In genomic region chr11:89206788-89207187, GRCm38 (mm10) we compare ENCODE assay signal across 25 mouse cellular contexts.
DNase-seq lines count a peak whose midpoint lies in the region; ATAC-seq and TF ChIP-seq lines count a peak whose summit lies in the region.
"Had no signal": no experiment of that assay in that cellular context is flagged by ENCODE, and none has a peak within 500 bp of the region (broad histone marks: within the 10 kb centered on the region; RNA-seq: fewer than 3 reads in every experiment).

No protein-coding gene starts in this region.

- no peak overlapping the region for H3K4me3 ChIP-seq in kidney, adult 2 months (ENCODE audit: insufficient read depth, low read depth, low read length)
- H3K4me3 ChIP-seq: hindbrain, embryonic 13.5 days; limb, embryonic 13.5 days; liver, embryonic 12.5 days; neural tube, embryonic 15.5 days had no signal

- TF ChIP-seq CTCF in kidney, adult 2 months (conservative IDR thresholded peaks at IDR 0.05; ENCODE audit: insufficient read depth, insufficient read length, low read depth, low read length), result no peak

- 31% methylated on average over 3 of the region's 3 CpGs for WGBS in kidney, adult 2 months

- no peak overlapping the region for H3K27ac ChIP-seq in kidney, adult 2 months (ENCODE audit: insufficient read depth, low read depth, low read length)
- H3K27ac ChIP-seq: hindbrain, embryonic 13.5 days; limb, embryonic 13.5 days; liver, embryonic 12.5 days; macrophage; neural tube, embryonic 15.5 days had no signal

- peak; percentile 15 to 19 for DNase-seq in cerebellum, postnatal 10 days
- DNase-seq in kidney, adult 2 months, result peak; percentile 54
- DNase-seq in kidney, postnatal 14 days, result no peak
- peak; percentile 84 for DNase-seq in NIH3T3 (ENCODE audit: low read depth)
- no peak for DNase-seq in adrenal gland, postnatal 4 days (ENCODE audit: low spot score in 2 of 2)
- no peak for DNase-seq in spleen, postnatal 14 days (ENCODE audit: low spot score in 2 of 2)
- DNase-seq: adrenal gland, adult 8-10 months; cerebellum, adult 11 months; cerebellum, adult 9-10 months; gastrocnemius, postnatal 25 days; heart, adult 18-20 months; heart, postnatal 4 days; liver, postnatal 0 days; retina, postnatal 1 day; right cerebral cortex, postnatal 25 days; thymus, postnatal 14 days had no signal

- H3K27me3 ChIP-seq in kidney, adult 2 months (replicated peaks; ENCODE audit: control insufficient read depth, insufficient read depth, low read length), result no peaks in the 10 kb centered on the region
- H3K27me3 ChIP-seq: hindbrain, embryonic 13.5 days; limb, embryonic 13.5 days; neural tube, embryonic 15.5 days had no signal

- no peak for ATAC-seq in cerebellum, adult (ENCODE audit: insufficient number of reproducible peaks, low FRiP score, low TSS enrichment)
- ATAC-seq: CD4-positive, CD25-positive, alpha-beta regulatory T cell, adult 4 months; forebrain, embryonic 14.5 days; intestine, embryonic 16.5 days; liver, embryonic 12.5 days; liver, postnatal 0 days had no signal

- H3K4me1 ChIP-seq in kidney, adult 2 months (ENCODE audit: control insufficient read depth, insufficient read depth, low read length), result no peaks in the 10 kb centered on the region
- H3K4me1 ChIP-seq: liver, embryonic 12.5 days had no signal

- TF ChIP-seq POLR2A in kidney, adult 2 months (IDR thresholded peaks at IDR 0.05; ENCODE audit: low read depth, low read length), result no peak

- H3K36me3 ChIP-seq in kidney, adult 2 months (ENCODE audit: control insufficient read depth, insufficient read depth, low read length), result no peaks in the 10 kb centered on the region
- H3K36me3 ChIP-seq: hindbrain, embryonic 13.5 days; limb, embryonic 13.5 days; liver, embryonic 12.5 days; neural tube, embryonic 15.5 days had no signal

Comparison
In these comparisons a context has a peak if more than half of its experiments do, and no peak if none do; other contexts are left out.
1. DNase-seq: peak in cerebellum, postnatal 10 days (2 of 2), kidney, adult 2 months (single experiment) and NIH3T3 (single experiment); none in kidney, postnatal 14 days (single experiment), adrenal gland, postnatal 4 days (0 of 2) and spleen, postnatal 14 days (0 of 2).